Mouse (Mus musculus) forebrain, postnatal 0 days (tissue): ENCODE measurements around the gene D430041D05Rik. TPM values are rescaled to one million over a fixed set of nuclear protein-coding genes. Genes with fewer than 3 reads are reported as not detected.

Experiments used
- ATAC-seq: fragments of 200-750 bp; cut with Nextera tagmentation; 2 replicates; pipeline ENCODE4 v1.8.0; 2017; ENCODE audit warnings: mild to moderate bottlenecking, moderate library complexity
- DNase-seq: peaks from one replicate; pipeline ENCODE4 v3.0.0-alpha.2; 2015
- H3K27ac ChIP-seq: fragments of 300-500 bp; sonication (generic); 2 replicates; pipeline ENCODE4 v1.5.1; 2014; ENCODE audit warnings: low read depth, mild to moderate bottlenecking, antibody characterized with exemption, low read length, moderate library complexity, mixed read lengths
- H3K27me3 ChIP-seq: fragments of 300-500 bp; sonication (generic); 2 replicates; pipeline ENCODE4 v1.6.1; 2014; ENCODE audit warnings: mild to moderate bottlenecking, low read length, mixed read lengths; ENCODE audit not compliant: insufficient read depth
- H3K36me3 ChIP-seq: fragments of 300-500 bp; sonication (generic); 2 replicates; pipeline ENCODE4 v1.6.1; 2014; ENCODE audit warnings: mild to moderate bottlenecking, moderate library complexity; ENCODE audit not compliant: insufficient read depth
- H3K4me1 ChIP-seq: fragments of 300-500 bp; sonication (generic); 2 replicates; pipeline ENCODE4 v1.6.1; 2014; ENCODE audit warnings: antibody characterized with exemption; ENCODE audit not compliant: insufficient read depth
- H3K4me2 ChIP-seq: fragments of 300-500 bp; sonication (generic); 2 replicates; pipeline ENCODE4 v1.6.1; 2014; ENCODE audit warnings: low read depth, mild to moderate bottlenecking, moderate library complexity
- H3K4me3 ChIP-seq: fragments of 300-500 bp; sonication (generic); 2 replicates; pipeline ENCODE4 v1.5.1; 2014; ENCODE audit warnings: low read depth, low read length, mixed read lengths
- H3K9ac ChIP-seq: fragments of 300-500 bp; sonication (generic); 2 replicates; pipeline ENCODE4 v1.6.1; 2014; ENCODE audit warnings: mild to moderate bottlenecking
- H3K9me3 ChIP-seq: fragments of 300-500 bp; sonication (generic); 2 replicates; pipeline ENCODE4 v1.6.1; 2016; ENCODE audit warnings: low read length
- CTCF ChIP-seq: sonication (generic); IDR thresholded peaks from 2 replicates; pipeline ENCODE4 v1.5.1; 2016; ENCODE audit warnings: antibody characterized with exemption, control low read depth, low read depth
- WGBS: fragments of 180-500 bp; shearing (Covaris S2); extraction: QIAGEN DNeasy Blood & Tissue Kit; methylation state at CpG from one replicate; pipeline ENCODE4 v1.1.7; 2014; 5-methylcytosine and 5-hydroxymethylcytosine counted together
- polyA plus RNA-seq: library from polyadenylated mRNA; unstranded; fragments of >200 nt; fragmentation: Nextera tagmentation; extraction: Ambion mirVana; gene quantifications from 2 replicates; pipeline ENCODE4 v1.2.1, GENCODE M21; 2015
- total RNA-seq: library from RNA; depleted of rRNA; stranded (reverse); fragments of >200 nt; gene quantifications from 2 replicates; pipeline ENCODE4 v1.2.3, GENCODE M21; 2014

The D430041D05Rik gene
- total and polyA plus RNA-seq, 2 experiments from 2014 or later, result 11.1 to 58.9 TPM

DNA sequence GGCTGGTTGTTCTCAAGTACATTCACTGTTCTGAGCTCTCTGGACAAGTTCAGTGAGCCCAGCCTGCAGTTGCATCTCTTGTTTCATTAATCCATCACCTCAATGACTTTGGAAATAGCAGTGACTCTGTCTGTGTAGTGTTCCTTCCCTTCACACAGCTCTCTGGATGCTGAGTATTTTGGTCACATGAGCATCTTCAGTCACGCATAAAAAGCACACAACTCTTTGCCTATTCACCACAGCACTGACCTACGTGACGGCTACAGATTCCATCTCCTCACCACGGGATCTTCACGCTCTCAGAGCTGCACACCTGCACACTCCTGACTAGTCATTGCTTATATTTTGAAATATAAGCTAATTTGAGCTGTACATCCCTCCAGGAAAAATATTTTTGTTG lies 202.4 kb downstream of the D430041D05Rik start:
- DNase-seq (no peak), ATAC-seq (peak; percentile 24)
- Histone ChIP-seq H3K4me3 (no peak overlapping the region), H3K27me3 (no peaks in the 10 kb centered on the region), H3K9ac (no peak overlapping the region), H3K36me3 (peaks cover 27% of the 10 kb centered on the region), H3K27ac (peak overlapping the region; percentile 69), H3K9me3 (no peaks in the 10 kb centered on the region), H3K4me2 (no peak overlapping the region), H3K4me1 (peaks cover 10% of the 10 kb centered on the region)
- TF ChIP-seq CTCF, result no peak
- WGBS, result 51% methylated on average over 5 of the region's 5 CpGs

DNA sequence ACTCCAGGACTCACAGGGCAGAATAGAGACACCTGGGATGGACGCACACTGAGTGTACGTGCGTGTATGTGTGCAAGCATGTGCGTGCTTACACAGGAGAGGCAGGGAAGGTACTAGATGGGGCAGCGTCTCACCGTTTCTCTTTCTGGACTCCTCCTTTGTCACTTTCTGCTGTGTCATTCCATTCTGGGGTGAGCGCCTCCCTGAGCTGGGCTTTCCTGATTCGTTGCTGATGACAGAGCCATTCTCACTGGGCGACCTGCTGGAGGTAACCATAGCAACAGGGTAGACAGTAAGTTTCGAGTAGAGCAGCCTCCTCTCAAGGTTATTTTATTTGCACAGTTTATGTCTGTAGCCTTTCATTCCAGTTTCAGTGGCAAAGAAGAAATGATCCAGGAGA lies 202.9 kb downstream of the D430041D05Rik start:
- no peak overlapping the region for H3K4me3 ChIP-seq
- TF ChIP-seq CTCF, result no peak
- no peak overlapping the region for H3K4me2 ChIP-seq
- H3K9me3 ChIP-seq, result no peaks in the 10 kb centered on the region
- H3K27me3 ChIP-seq, result no peaks in the 10 kb centered on the region
- no peak overlapping the region for H3K9ac ChIP-seq
- 23% methylated on average over 10 of the region's 10 CpGs for WGBS
- H3K36me3 ChIP-seq, result peaks cover 27% of the 10 kb centered on the region
- H3K27ac ChIP-seq, result peak overlapping the region; percentile 69
- H3K4me1 ChIP-seq, result peaks cover 10% of the 10 kb centered on the region
- ATAC-seq (peak; percentile 89), DNase-seq (peak; percentile 63)

DNA sequence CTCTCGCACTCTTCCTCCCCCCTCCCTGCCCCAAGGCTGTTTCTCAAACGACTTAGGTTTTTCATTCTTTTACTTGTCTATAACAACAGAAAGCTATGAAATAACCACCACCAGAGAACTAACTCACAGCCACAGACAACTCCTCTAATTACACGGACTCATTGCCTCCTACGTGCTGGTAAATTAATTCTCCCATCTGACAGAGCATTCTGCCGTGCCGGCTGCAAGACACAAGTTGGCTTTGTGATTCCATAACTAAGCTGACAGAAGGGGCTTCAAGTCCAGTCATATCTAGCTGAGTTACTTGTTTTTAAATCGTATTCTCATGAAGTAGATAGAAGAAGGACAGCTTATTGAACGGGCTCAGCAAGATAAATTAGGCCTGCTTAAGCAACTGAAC lies 205.2 kb downstream of the D430041D05Rik start:
- no peak overlapping the region for H3K9ac ChIP-seq
- H3K4me3 ChIP-seq, result no peak overlapping the region
- TF ChIP-seq CTCF, result no peak
- H3K4me1 ChIP-seq, result peaks cover 10% of the 10 kb centered on the region
- peak; percentile 67 for ATAC-seq
- no peaks in the 10 kb centered on the region for H3K9me3 ChIP-seq
- H3K27me3 ChIP-seq, result no peaks in the 10 kb centered on the region
- no peak overlapping the region for H3K4me2 ChIP-seq
- H3K27ac ChIP-seq, result no peak overlapping the region
- WGBS, result 36% methylated on average over 8 of the region's 8 CpGs
- DNase-seq, result peak; percentile 77
- peaks cover 29% of the 10 kb centered on the region for H3K36me3 ChIP-seq

DNA sequence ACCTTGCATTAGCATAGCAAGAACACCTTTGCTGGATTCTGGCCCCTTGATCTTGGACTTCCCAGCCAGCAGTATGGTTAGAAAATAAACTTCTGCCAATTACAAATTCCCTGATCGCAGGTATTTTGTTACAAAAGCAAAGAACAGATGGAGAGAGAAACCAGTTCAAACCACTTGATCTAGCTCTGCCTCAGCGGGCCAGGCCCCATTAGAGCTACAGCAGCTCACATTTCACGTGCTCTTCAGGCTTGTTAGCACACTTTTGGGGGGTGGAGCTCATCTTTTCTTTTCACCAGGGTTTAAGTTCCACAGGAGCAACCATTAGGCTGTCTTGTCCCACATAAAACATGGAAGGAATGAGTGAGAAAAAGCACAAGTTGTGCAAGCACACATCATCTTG lies 210.6 kb downstream of the D430041D05Rik start:
- Histone ChIP-seq H3K9ac (no peak overlapping the region), H3K9me3 (no peaks in the 10 kb centered on the region), H3K4me3 (no peak overlapping the region), H3K27ac (no peak overlapping the region), H3K4me2 (no peak overlapping the region), H3K36me3 (peaks cover 53% of the 10 kb centered on the region), H3K4me1 (no peaks in the 10 kb centered on the region), H3K27me3 (no peaks in the 10 kb centered on the region)
- TF ChIP-seq CTCF, result no peak
- ATAC-seq, result no peak
- DNase-seq, result no peak
- WGBS, result 53% methylated on average over 3 of the region's 3 CpGs

GRCm38 (mm10) chr2:104198186-104198585 lies 212.6 kb downstream of the D430041D05Rik start:
- no peaks in the 10 kb centered on the region for H3K4me1 ChIP-seq
- no peaks in the 10 kb centered on the region for H3K27me3 ChIP-seq
- DNase-seq (no peak), ATAC-seq (no peak)
- H3K9ac ChIP-seq, result no peak overlapping the region
- no peak overlapping the region for H3K4me2 ChIP-seq
- no peak for TF ChIP-seq CTCF
- H3K4me3 ChIP-seq, result no peak overlapping the region
- no peaks in the 10 kb centered on the region for H3K9me3 ChIP-seq
- peaks cover 41% of the 10 kb centered on the region for H3K36me3 ChIP-seq
- H3K27ac ChIP-seq, result no peak overlapping the region
- WGBS, result 83% methylated on average over 6 of the region's 6 CpGs

- Histone ChIP-seq H3K36me3 (peaks cover 35% of the 10 kb centered on the region), H3K27me3 (no peaks in the 10 kb centered on the region), H3K9ac (no peak overlapping the region), H3K9me3 (no peaks in the 10 kb centered on the region), H3K4me3 (no peak overlapping the region), H3K4me1 (no peaks in the 10 kb centered on the region), H3K4me2 (no peak overlapping the region), H3K27ac (no peak overlapping the region)
- no peak for TF ChIP-seq CTCF
- ATAC-seq (no peak), DNase-seq (no peak)
- 37% methylated on average over 3 of the region's 3 CpGs for WGBS
Measured at GRCm38 (mm10) chr2:104197281-104197680, 213.5 kb downstream of the D430041D05Rik start.

DNA sequence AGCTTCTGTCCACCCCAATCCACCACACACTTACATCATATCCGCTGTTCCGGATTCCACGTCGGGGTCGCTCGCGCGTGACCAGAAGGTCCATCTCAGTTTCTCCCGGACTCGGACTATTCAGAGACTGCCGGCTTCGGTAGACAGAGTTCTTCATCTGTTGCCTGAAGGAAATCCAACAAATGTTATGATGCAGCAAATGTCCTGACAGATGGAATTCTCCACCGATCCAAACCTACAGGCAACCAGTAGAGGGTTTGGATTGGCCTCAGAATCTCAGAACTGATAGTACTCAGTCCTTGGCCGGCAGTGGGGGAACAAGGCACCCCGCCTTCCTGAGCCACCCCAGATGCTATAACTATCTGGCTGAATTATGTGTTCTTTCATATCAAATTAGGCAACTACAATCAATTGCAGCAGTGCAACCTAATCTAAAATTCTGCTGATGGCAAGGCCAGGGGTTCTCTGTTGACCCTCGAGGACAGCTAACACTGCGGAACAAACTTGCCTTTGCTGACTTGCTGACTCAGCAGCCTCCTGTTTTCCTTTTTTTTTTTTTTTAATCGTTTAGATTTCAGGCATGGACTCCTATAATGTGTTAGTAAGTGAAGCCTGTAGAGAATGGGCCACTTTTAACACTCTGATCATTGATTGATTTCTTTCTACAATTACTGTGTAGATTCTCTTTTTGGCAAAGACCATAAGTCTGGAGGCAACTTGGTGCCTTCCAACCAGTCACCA lies 218.2 kb downstream of the D430041D05Rik start:
- DNase-seq, result peak; percentile 16
- peaks cover 17% of the 10 kb centered on the region; the same call in 1 of the 2 replicates for H3K36me3 ChIP-seq
- H3K9ac ChIP-seq, result no peak overlapping the region
- peak; percentile 16; the same call in 1 of the 2 replicates for ATAC-seq
- no peak overlapping the region for H3K4me2 ChIP-seq
- H3K4me1 ChIP-seq, result no peaks in the 10 kb centered on the region
- no peak overlapping the region for H3K27ac ChIP-seq
- 0 out of 2 replicates have a peak, but pooled peaks have one; percentile 9 for TF ChIP-seq CTCF
- WGBS, result 78% methylated on average over 18 of the region's 18 CpGs
- H3K27me3 ChIP-seq, result no peaks in the 10 kb centered on the region
- no peak overlapping the region for H3K4me3 ChIP-seq
- H3K9me3 ChIP-seq, result no peaks in the 10 kb centered on the region
